Mouse (Mus musculus): Measurements from ENCODE around the gene Gigyf1.

The Gigyf1 gene

GRCm38 (mm10) chr5:137513951-137514721, 4.2 kb upstream of the Gigyf1 start:
- DNase-seq (ENCODE audit: low read depth) = no peak

DNA sequence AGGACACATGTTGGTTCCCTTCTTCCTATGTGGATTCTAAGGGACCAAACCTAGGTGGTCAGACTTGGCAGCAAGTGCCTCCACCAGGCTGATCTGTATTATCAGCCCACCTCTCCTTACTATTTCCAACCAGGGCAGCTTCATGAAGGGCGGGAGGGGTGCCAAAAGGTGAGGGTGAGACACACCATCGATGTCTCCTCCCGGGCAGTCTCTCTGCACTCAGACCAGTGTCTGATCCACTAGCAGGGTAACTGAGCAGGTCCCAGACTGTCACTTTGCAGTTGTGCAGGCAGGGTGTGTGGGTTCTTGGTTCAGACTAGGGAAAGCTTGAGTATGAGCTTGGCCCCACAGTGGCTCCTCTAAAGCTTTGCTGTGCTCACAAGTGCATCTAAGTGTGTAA, 3.5 kb upstream of the Gigyf1 start:
- DNase-seq (ENCODE audit: low read depth) = no peak

- no peak for DNase-seq (ENCODE audit: low read depth)
Measured at GRCm38 (mm10) chr5:137519691-137520550, 1.6 kb downstream of the Gigyf1 start.

DNA sequence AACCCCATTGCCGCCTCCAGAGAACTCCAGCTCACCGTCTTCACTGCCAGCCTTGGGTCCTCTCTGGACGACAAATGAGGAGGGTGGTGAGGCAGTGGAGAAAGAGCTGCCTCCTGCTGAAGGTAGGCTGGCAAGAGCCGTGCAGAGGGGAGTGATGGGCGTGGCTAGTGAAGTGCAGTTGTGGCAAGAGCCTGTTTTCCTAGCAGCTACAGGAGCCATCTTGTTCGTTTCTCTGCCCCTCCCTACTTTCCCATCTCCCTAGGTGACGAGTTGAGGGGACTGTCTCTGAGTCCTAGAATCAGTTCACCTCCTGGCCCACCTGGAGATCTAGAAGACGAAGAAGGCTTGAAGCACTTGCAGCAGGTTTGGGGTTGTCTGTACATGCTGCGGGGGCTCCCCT, 3.5 kb downstream of the Gigyf1 start:
- DNase-seq (ENCODE audit: low read depth) = no peak

DNA sequence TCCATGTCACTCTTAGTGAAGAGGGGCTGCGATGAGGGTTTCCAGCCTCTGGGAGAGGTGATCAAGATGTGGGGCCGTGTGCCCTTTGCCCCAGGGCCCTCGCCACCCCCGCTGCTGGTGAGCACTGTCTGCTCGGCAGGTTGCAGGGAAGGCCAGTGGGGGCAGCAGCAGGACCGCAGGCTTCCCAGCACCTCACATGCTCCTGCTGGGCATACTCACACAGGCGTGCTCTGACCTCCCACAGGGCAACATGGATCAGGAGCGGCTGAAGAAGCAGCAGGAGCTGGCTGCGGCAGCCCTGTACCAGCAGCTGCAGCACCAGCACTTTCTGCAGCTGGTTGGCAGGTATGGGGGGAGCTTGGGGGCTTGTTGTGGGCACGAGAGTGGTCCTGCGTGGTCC, 4.4 kb downstream of the Gigyf1 start:
- DNase-seq (ENCODE audit: low read depth) = no peak

DNA sequence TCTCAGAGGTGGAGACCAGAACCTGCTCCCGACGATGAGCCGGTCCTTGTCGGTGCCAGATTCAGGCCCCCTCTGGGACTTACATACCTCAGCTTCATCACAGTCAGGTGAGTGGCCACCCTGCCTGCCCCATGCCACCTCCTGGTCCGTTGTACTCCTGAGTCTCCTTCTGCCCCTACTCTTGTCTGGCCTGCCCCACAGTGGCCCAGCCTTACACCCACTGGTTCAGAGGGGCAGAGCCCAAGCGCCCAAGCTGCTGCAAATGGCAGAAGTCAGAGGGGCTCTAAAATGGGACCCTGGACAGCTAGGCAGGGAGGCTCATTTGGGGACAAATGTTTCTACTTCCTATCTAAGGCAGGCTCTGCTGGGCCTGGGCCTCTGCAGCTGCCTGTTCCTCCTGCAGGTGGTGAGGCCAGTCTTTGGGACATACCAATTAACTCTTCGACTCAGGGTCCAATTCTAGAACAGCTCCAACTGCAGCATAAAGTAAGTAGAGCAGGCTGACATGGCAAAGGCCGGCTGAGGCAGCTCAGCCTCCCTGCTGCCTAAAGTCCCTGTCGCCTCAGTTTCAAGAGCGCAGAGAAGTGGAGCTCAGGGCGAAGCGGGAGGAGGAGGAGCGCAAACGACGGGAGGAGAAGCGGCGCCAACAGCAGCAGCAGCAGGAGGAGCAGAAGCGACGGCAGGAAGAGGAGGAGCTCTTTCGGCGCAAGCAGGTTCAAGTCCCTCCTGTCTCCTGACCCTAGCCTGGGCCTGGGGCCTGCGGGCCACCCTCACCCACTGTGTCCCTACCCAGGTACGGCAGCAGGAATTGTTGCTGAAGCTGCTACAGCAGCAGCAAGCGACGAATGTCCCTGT, 5.3 kb downstream of the Gigyf1 start:
- no peak for DNase-seq (ENCODE audit: low read depth)

DNA sequence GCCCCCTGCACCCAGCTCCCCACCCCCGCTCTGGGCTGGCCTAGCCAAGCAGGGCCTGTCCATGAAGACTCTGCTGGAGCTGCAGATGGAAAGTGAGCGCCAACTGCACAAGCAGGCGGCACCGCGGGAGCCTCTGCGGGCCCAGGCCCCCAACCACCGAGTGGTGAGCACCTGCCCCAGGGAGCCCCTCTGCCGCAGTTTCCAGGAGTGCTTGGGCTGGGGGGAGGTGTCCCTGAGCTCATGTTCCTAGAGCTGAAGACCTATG, 5.8 kb downstream of the Gigyf1 start:
- no peak for DNase-seq (ENCODE audit: low read depth)

DNA sequence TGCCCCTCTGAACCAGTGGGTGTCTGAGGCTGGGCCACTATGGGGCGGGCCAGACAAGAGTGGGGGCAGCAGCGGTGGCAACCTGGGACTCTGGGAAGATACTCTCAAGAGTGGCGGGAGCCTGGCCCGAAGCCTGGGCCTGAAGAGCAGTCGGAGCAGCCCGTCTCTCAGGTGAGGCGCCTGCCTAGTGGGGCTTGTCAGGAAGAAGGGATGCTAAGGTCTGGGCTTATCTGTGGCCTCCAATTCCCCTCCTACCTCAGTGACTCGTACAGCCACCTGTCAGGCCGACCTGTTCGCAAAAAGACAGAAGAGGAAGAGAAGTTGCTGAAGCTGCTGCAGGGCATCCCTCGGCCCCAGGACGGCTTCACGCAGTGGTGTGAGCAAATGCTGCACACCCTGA, 6.3 kb downstream of the Gigyf1 start:
- no peak for DNase-seq (ENCODE audit: low read depth)

GRCm38 (mm10) chr5:137525511-137525910, 7.2 kb downstream of the Gigyf1 start:
- DNase-seq (ENCODE audit: low read depth) = no peak

GRCm38 (mm10) chr5:137526192-137526936, 8.0 kb downstream of the Gigyf1 start:
- DNase-seq (ENCODE audit: low read depth) = no peak

DNA sequence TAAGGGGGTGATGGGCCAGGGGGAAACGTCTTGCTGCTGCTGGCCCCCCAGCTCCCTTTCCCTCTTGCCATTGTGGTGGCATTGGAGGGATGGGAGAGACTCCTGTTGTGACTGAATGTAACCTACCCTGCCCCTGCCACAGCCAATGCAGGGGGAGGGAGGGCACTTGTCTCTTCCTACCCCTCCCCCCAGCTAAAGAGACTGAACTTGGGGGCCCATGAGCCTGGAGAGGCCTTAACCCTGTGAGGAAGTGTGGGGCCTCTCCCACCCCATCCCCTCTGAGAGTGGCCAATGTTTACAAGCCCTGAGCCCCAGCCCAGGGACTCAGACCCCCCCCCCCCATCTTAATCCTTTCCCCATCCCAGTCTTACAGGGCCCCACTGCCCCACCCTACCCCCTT, 9.1 kb downstream of the Gigyf1 start:
- no peak for DNase-seq (ENCODE audit: low read depth)

DNA sequence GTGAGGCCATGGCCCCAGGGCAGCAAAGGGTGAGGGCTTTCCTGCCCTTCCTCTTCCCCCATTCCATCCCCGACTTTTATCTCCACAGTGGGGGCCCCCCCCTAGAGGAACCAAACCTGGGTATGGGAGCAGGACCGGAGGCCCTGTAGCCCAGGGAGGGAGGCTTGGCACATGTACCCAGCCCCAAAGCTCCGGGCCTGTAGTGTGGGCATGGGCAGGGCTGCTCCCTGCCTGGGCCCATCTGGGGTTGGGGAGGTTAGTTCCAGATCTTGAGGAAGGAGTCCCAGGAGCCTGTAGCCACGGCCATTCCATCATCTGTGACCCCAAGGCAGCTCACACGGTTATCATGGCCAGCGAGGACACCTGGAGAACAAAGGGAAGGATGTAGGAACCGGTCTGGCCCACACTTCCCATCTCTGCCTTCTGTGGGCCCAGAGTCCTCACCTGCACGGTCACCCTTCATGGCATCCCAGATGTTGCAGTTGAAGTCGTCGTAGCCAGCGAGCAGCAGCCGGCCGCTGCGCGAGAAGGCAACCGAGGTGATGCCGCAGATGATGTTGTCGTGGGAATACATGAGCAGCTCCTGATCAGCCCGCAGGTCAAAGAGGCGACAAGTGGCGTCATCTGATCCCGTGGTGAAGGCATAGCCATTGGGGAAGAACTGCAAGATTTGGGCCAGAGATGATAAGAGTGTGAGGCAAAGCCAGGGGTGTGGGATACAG, 10.1 kb downstream of the Gigyf1 start:
- DNase-seq (ENCODE audit: low read depth) = no peak

DNA sequence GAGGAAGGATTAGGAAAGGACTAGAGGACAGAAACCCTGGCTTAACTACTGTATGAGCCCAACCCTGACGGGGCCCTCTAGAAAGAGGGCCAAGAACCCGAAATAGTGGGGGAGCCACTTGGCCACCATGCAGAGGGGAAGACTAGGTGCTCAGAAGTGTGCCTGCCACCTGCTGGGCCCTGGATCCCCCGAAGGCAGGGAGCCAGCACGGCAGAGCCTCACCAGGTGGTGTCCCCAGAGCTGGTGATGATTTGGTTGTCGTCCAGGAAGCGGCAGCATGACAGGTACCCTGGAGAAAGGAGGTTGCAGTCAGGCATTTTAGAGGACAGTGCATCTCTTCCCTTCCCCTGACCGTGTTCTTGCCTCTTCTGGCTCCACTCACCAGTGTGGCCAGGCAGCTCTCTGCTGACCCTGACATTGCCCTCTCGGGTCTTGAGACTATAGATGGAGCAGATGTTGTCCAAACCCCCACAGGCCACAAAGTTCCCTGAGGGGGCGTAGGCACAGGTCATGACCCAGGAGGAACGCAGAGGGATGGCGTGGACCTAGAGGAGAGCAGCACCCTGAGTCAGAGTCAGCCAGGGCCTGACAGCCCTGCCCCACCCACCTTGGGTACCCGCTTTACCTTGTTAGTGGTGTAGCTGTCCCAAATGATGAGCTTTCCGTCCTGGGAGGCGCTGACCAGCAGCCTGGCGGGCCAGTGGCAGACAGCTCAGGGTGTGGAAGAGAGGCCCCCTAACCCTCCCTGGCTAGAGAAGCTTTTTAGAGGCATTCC, 11.1 kb downstream of the Gigyf1 start:
- no peak for DNase-seq (ENCODE audit: low read depth)

GRCm38 (mm10) chr5:137530075-137530474, 11.7 kb downstream of the Gigyf1 start:
- DNase-seq (ENCODE audit: low read depth) = no peak

GRCm38 (mm10) chr5:137530588-137531413, 12.5 kb downstream of the Gigyf1 start:
- no peak for DNase-seq (ENCODE audit: low read depth)

DNA sequence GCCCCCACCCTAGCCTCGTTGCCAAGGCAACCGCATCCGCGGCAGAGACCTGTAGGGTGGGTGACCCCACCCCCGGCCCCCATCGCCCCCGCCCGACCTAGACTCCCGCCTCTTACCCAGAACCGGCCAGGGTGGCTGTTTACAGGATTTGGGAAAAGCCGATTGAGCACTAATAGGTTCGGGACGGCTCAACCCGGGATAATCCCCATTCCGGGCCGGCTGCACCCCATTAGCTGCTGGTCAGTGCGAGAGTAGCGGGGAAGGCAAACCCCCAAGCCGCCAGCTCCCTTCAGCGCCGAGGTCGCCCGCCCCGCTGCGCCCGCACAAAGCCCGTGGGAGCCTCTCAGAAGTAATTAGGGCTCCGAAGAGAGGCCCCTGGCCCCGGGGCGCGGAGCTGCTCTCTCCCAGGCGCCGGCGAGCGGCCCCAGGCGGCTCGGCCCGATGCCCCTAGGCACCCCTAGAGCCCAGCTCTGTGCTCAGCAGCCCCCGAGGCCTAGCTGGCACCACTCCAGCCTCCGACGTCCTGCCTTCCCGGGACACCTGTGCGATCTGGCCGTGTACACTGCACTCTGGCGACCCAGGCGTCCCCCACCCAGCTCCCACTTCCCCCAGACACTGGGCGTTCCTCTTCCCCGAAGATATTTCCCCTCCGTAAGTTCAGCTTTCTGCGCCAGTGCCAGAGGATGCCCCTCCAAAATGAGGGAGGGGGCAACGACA, 13.2 kb downstream of the Gigyf1 start:
- DNase-seq (ENCODE audit: low read depth) = no peak

- no peak for DNase-seq (ENCODE audit: low read depth)
Measured at GRCm38 (mm10) chr5:137532131-137532807, 13.9 kb downstream of the Gigyf1 start.

DNA sequence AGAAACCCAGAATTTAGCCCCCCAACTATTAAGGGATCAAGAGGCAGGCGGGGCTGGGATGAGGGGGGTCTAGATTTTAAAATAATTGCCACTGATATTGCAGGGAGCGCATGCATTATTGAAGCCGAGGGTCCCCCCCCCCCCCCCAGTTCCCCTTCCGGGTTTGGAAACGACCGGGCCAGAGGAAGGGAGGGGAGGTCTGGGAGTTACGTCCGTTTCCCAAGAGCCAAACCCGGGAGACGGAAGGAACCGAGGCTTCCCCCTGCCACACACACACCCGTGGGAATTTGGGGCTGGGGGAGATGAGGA, 14.4 kb downstream of the Gigyf1 start:
- DNase-seq (ENCODE audit: low read depth) = no peak
